Mouse (Mus musculus) olfactory bulb, adult 2 months (tissue): Measurements from ENCODE around the gene Ccdc148.

ENCODE experiments used
- CTCF ChIP-seq: fragments of 200-500 bp; IDR thresholded peaks from 2 replicates; pipeline ENCODE4 v1.5.1; 2012; ENCODE audit warnings: low read depth, mild to moderate bottlenecking, low read length, moderate library complexity; ENCODE audit not compliant: insufficient read depth
- POLR2A ChIP-seq: fragments of 200-500 bp; IDR thresholded peaks from 2 replicates; pipeline ENCODE4 v1.6.1; 2012; ENCODE audit warnings: mild to moderate bottlenecking, low read depth, low read length, moderate library complexity; ENCODE audit not compliant: insufficient read depth

GRCm38 (mm10) chr2:58879876-58880275 is 280.6 kb downstream of the Ccdc148 start:
- no peak for TF ChIP-seq POLR2A
- no peak for TF ChIP-seq CTCF
